Mouse (Mus musculus): ENCODE data around the gene Myzap. TPM values are rescaled to one million over a fixed set of nuclear protein-coding genes. Genes with fewer than 3 reads are reported as not detected.

Gene Myzap
- polyA plus RNA-seq, 2 experiments, result 1.8 to 2.5 TPM

DNA sequence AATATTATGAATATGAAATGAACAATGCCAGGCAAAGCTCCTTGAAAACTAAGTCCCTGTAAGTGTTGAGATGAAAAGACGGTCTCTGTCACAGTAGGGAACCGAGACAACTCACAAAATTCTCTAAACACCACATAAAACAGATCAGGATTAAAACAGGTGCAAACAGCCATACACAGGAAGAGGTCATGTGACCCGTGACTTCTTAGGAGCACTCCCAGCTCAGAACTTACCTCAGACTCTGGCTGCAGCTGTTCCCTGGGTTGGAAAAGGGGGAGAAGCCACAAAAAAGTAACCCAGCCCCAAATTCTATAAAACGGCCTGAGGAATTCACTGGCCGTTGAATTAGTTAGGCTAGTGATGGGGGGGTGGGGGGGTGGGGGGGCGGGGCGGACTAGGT, 22.0 kb downstream of the Myzap start:
- DNase-seq (ENCODE audit: low read depth in 3 of 3, low spot score in 3 of 3) (no peak), ATAC-seq (ENCODE audit: insufficient read depth) (no peak)
- no peaks in the 10 kb centered on the region for H3K36me3 ChIP-seq (replicated peaks; ENCODE audit: control insufficient read depth, insufficient read depth, low read depth)
- 0 out of 4 replicates have a peak, but pooled peaks cover 0 to 2% of the 10 kb centered on the region in 2 experiments for H3K4me1 ChIP-seq (replicated peaks; ENCODE audit: control insufficient read depth in 2 of 2, insufficient read depth in 2 of 2, low read length in 1 of 2)
- no peaks in the 10 kb centered on the region for H3K9me3 ChIP-seq (ENCODE audit: control insufficient read depth, low read length)
- 65% methylated on average over 7 of the region's 7 CpGs for WGBS (ENCODE audit: insufficient replicate concordance)
- no peak overlapping the region for H3K9ac ChIP-seq (replicated peaks)
- no peak overlapping the region for H3K27ac ChIP-seq
- no peak overlapping the region for H3K4me2 ChIP-seq (ENCODE audit: low read depth)
- TF ChIP-seq EP300 (IDR thresholded peaks at IDR 0.05; ENCODE audit: low read depth), result no peak
- TF ChIP-seq CTCF (IDR thresholded peaks at IDR 0.05; ENCODE audit: low read depth), result no peak
- H3K4me3 ChIP-seq (ENCODE audit: insufficient read depth in 1 of 2, low read depth in 2 of 2, low read length in 2 of 2), result no peak overlapping the region
- H3K27me3 ChIP-seq (ENCODE audit: control insufficient read depth, insufficient read depth, low read length), result no peaks in the 10 kb centered on the region

DNA sequence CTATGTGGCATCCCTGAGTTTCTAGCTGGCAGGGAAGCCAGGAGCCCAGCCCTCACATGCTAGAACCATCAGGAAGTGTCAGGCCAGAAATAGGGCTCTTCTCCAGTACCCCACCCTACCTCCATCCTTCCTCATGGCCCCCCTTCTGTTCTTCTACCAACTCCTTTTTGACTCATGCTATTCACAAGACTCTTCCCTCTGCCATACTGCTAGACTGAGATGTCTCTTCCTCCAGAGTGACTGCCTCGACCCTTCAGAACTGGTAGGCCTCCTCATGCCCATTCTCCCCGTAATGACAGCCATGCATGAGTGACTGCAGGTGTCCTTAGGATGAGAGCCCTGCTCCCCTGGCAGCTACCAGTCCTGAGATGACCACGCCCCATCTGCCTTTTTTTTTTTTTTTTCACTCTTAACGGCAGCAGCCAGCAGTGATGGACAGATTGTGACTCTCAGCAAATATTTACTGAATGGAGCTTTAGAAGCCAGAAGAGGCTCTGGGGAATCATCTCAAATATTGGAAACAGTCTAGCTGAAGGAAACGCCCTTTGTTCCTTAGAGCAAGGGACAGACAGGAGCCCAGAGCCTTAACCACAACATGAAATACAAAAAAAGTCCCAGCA, 23.7 kb downstream of the Myzap start:
- TF ChIP-seq EP300 (IDR thresholded peaks at IDR 0.05; ENCODE audit: low read depth) (no peak), CTCF (IDR thresholded peaks at IDR 0.05; ENCODE audit: low read depth) (no peak)
- Histone ChIP-seq H3K9ac (replicated peaks) (no peak overlapping the region), H3K4me1 (replicated peaks; ENCODE audit: control insufficient read depth in 2 of 2, insufficient read depth in 2 of 2, low read length in 1 of 2) (0 out of 4 replicates have a peak, but pooled peaks cover 0 to 2% of the 10 kb centered on the region in 2 experiments), H3K27ac (no peak overlapping the region), H3K27me3 (ENCODE audit: control insufficient read depth, insufficient read depth, low read length) (no peaks in the 10 kb centered on the region), H3K36me3 (replicated peaks; ENCODE audit: control insufficient read depth, insufficient read depth, low read depth) (no peaks in the 10 kb centered on the region), H3K4me2 (ENCODE audit: low read depth) (no peak overlapping the region), H3K9me3 (ENCODE audit: control insufficient read depth, low read length) (no peaks in the 10 kb centered on the region), H3K4me3 (ENCODE audit: insufficient read depth in 1 of 2, low read depth in 2 of 2, low read length in 2 of 2) (no peak overlapping the region)
- DNase-seq (ENCODE audit: low read depth in 3 of 3, low spot score in 3 of 3) (no peak), ATAC-seq (ENCODE audit: insufficient read depth) (no peak)
- WGBS (ENCODE audit: insufficient replicate concordance), result 20% methylated on average over 5 of the region's 5 CpGs

DNA sequence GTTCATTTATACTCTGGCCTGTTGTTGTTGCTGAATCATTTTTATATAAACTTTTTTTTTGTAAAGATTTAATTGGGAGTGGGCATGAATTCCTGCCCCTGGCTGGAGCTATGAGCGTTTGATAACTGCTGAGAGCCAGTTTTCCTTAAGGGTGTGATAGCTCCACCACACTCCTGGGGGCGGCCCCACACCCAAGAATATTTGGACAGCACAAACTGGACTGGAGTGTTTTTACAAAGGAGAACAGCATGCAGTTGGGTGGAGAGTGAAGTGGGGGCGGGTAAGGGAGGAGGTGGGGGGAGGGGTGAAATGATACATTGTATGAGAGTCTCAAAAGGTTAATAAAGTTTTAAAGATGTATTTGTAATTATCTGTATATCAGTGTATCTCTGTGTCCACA, 24.8 kb downstream of the Myzap start:
- H3K36me3 ChIP-seq (replicated peaks; ENCODE audit: control insufficient read depth, insufficient read depth, low read depth), result no peaks in the 10 kb centered on the region
- H3K9me3 ChIP-seq (ENCODE audit: control insufficient read depth, low read length), result no peaks in the 10 kb centered on the region
- TF ChIP-seq CTCF (IDR thresholded peaks at IDR 0.05; ENCODE audit: low read depth), result no peak
- TF ChIP-seq EP300 (IDR thresholded peaks at IDR 0.05; ENCODE audit: low read depth), result no peak
- H3K4me2 ChIP-seq (ENCODE audit: low read depth), result no peak overlapping the region
- no peak overlapping the region for H3K9ac ChIP-seq (replicated peaks)
- 44% methylated on average over 3 of the region's 3 CpGs for WGBS (ENCODE audit: insufficient replicate concordance)
- no peak for ATAC-seq (ENCODE audit: insufficient read depth)
- no peak overlapping the region for H3K4me3 ChIP-seq (ENCODE audit: insufficient read depth in 1 of 2, low read depth in 2 of 2, low read length in 2 of 2)
- DNase-seq (ENCODE audit: low read depth in 3 of 3, low spot score in 3 of 3), result no peak
- H3K4me1 ChIP-seq (replicated peaks; ENCODE audit: control insufficient read depth in 2 of 2, insufficient read depth in 2 of 2, low read length in 1 of 2), result 0 out of 4 replicates have a peak, but pooled peaks cover 0 to 2% of the 10 kb centered on the region in 2 experiments
- no peak overlapping the region for H3K27ac ChIP-seq
- no peaks in the 10 kb centered on the region for H3K27me3 ChIP-seq (ENCODE audit: control insufficient read depth, insufficient read depth, low read length)

DNA sequence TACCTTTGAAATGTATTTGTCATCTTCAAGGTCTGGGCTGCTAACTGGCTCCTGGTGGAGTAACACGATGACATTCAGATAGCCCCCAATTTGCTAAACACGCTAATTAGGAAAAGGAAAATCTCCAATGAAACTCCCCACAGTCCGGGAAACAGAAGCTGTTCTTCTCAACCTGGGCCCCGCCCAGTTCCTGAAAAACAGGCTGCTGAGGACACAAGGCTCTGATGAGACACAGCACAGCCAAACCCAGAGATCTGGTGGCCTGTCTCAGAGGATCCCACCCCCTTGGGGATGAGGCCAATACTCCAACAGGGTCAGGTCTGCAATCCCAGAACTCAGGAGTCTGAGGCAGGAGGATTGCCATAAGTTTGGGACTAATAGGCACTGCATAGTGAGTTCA, 25.4 kb downstream of the Myzap start:
- Histone ChIP-seq H3K4me1 (replicated peaks; ENCODE audit: control insufficient read depth in 2 of 2, insufficient read depth in 2 of 2, low read length in 1 of 2) (0 out of 4 replicates have a peak, but pooled peaks cover 0 to 2% of the 10 kb centered on the region in 2 experiments), H3K27ac (no peak overlapping the region), H3K9ac (replicated peaks) (no peak overlapping the region), H3K4me3 (ENCODE audit: insufficient read depth in 1 of 2, low read depth in 2 of 2, low read length in 2 of 2) (no peak overlapping the region), H3K27me3 (ENCODE audit: control insufficient read depth, insufficient read depth, low read length) (no peaks in the 10 kb centered on the region), H3K9me3 (ENCODE audit: control insufficient read depth, low read length) (no peaks in the 10 kb centered on the region), H3K36me3 (replicated peaks; ENCODE audit: control insufficient read depth, insufficient read depth, low read depth) (no peaks in the 10 kb centered on the region), H3K4me2 (ENCODE audit: low read depth) (no peak overlapping the region)
- TF ChIP-seq CTCF (IDR thresholded peaks at IDR 0.05; ENCODE audit: low read depth), result no peak
- TF ChIP-seq EP300 (IDR thresholded peaks at IDR 0.05; ENCODE audit: low read depth), result no peak
- WGBS (ENCODE audit: insufficient replicate concordance), result 14% methylated on average over 4 of the region's 4 CpGs
- DNase-seq (ENCODE audit: low read depth in 3 of 3, low spot score in 3 of 3) (no peak), ATAC-seq (ENCODE audit: insufficient read depth) (no peak)

DNA sequence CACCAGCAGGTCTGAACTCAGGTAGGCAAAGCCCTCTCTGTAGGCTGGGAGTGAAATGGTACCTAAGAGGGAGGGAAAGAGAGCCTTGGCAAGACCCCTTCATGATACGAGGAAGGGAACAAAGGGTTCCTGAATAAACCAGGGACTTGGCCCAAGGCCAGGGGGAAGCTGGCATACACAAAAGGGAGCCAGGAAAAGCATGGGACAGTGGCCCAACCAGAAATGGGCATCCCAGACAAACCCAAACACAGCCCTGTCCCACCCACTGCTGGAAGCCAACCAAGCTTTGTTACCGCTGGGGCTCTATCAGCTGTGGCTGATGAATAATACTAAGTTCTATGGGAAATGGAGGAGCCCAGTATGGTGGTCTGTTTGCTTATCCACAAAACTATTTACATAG, 34.4 kb downstream of the Myzap start:
- no peak overlapping the region for H3K4me3 ChIP-seq (ENCODE audit: insufficient read depth in 1 of 2, low read depth in 2 of 2, low read length in 2 of 2)
- H3K27ac ChIP-seq, result no peak overlapping the region
- no peaks in the 10 kb centered on the region for H3K9me3 ChIP-seq (ENCODE audit: control insufficient read depth, low read length)
- ATAC-seq (ENCODE audit: insufficient read depth) (no peak), DNase-seq (ENCODE audit: low read depth in 3 of 3, low spot score in 3 of 3) (no peak)
- WGBS (ENCODE audit: insufficient replicate concordance), result 59% methylated on average over 2 of the region's 2 CpGs
- TF ChIP-seq EP300 (IDR thresholded peaks at IDR 0.05; ENCODE audit: low read depth), result no peak
- no peak for TF ChIP-seq CTCF (IDR thresholded peaks at IDR 0.05; ENCODE audit: low read depth)
- no peak overlapping the region for H3K4me2 ChIP-seq (ENCODE audit: low read depth)
- H3K9ac ChIP-seq (replicated peaks), result no peak overlapping the region
- H3K27me3 ChIP-seq (ENCODE audit: control insufficient read depth, insufficient read depth, low read length), result no peaks in the 10 kb centered on the region
- H3K4me1 ChIP-seq (replicated peaks; ENCODE audit: control insufficient read depth in 2 of 2, insufficient read depth in 2 of 2, low read length in 1 of 2), result no peaks in the 10 kb centered on the region
- H3K36me3 ChIP-seq (replicated peaks; ENCODE audit: control insufficient read depth, insufficient read depth, low read depth), result no peaks in the 10 kb centered on the region

All from liver, embryonic 14.5 days (tissue).